Mouse (Mus musculus): ENCODE measurements around the gene Phrf1. TPM values are rescaled to one million over a fixed set of nuclear protein-coding genes. Genes with fewer than 3 reads are reported as not detected.

The Phrf1 gene
- polyA plus RNA-seq, 1 experiment = not detected

GRCm38 (mm10) chr7:141292583-141293388, 64.2 kb downstream of the Phrf1 start:
- Histone ChIP-seq H3K4me1 (ENCODE audit: control insufficient read depth, insufficient read depth, low read length) (peaks cover 24% of the 10 kb centered on the region), H3K27ac (ENCODE audit: insufficient read depth, low read depth, low read length) (no peak overlapping the region), H3K4me3 (ENCODE audit: insufficient read depth, low read depth, low read length) (no peak overlapping the region)
- TF ChIP-seq CTCF (IDR thresholded peaks at IDR 0.05; ENCODE audit: insufficient read depth, low read depth, low read length) (no peak), POLR2A (IDR thresholded peaks at IDR 0.05; ENCODE audit: insufficient read depth, low read depth, low read length) (no peak)
- 57% methylated on average over 15 of the region's 15 CpGs for WGBS

DNA sequence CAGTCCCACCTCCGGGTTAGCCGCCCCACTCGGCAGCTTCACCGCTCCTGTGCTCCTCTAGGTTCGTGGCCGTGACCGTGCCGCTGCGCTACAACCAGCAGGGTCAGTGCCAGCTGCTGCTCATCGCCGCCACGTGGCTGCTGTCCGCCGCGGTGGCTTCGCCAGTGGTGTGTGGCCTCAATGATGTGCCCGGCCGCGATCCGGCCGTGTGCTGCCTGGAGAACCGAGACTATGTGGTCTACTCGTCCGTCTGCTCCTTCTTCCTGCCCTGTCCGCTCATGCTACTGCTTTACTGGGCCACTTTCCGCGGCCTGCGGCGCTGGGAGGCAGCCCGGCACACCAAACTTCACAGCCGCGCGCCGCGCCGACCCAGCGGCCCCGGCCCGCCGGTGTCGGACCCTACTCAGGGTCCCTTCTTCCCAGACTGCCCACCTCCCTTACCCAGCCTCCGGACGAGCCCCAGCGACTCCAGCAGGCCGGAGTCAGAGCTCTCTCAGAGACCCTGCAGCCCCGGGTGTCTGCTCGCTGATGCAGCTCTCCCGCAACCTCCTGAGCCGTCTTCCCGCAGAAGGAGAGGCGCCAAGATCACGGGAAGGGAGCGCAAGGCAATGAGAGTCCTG, 65.4 kb downstream of the Phrf1 start:
- H3K4me3 ChIP-seq (ENCODE audit: insufficient read depth, low read depth, low read length) = peak overlapping the region; percentile 9
- peaks cover 24% of the 10 kb centered on the region for H3K4me1 ChIP-seq (ENCODE audit: control insufficient read depth, insufficient read depth, low read length)
- WGBS = 1% methylated on average over 53 of the region's 53 CpGs
- H3K27ac ChIP-seq (ENCODE audit: insufficient read depth, low read depth, low read length) = no peak overlapping the region
- TF ChIP-seq POLR2A (IDR thresholded peaks at IDR 0.05; ENCODE audit: insufficient read depth, low read depth, low read length) (no peak), CTCF (IDR thresholded peaks at IDR 0.05; ENCODE audit: insufficient read depth, low read depth, low read length) (no peak)

- TF ChIP-seq POLR2A (IDR thresholded peaks at IDR 0.05; ENCODE audit: insufficient read depth, low read depth, low read length) = no peak
- TF ChIP-seq CTCF (IDR thresholded peaks at IDR 0.05; ENCODE audit: insufficient read depth, low read depth, low read length) = no peak
- Histone ChIP-seq H3K27ac (ENCODE audit: insufficient read depth, low read depth, low read length) (no peak overlapping the region), H3K4me3 (ENCODE audit: insufficient read depth, low read depth, low read length) (no peak overlapping the region), H3K4me1 (ENCODE audit: control insufficient read depth, insufficient read depth, low read length) (peaks cover 24% of the 10 kb centered on the region)
- WGBS = 8% methylated on average over 22 of the region's 22 CpGs
Observed at GRCm38 (mm10) chr7:141294479-141294878, 65.9 kb downstream of the Phrf1 start.

DNA sequence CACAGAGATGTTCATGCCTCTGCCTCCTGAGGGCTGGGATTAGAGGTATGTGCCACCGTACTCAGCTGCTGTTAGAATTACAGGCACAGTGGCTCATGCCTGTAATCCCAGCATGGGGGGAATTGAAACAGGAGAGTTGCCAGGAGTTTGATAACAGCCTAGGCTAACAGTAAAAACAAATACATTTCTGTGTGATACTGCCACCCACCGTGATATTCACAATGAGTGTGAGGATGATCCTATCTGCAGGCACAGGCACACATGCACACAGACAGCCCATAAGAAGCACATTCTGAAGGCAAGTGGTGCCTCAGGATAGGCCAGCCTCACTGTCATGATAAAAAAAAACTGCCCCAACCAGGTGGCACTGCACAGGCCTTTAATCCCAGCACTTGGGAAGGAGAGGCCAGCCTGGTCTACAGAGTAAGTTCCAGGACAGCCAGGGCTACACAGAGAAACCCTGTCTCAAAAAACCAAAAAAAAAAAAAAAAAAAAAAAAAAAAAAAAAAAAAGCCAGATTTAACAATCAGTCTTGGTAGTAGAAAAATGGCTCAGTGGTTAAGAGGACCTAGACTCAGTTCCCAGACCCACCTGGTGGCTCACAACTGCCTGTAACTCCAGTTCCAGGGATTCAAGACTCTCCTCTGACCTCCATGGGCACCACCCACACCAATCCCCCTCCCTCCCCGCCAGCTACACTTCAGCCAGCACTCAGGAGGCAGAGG, 69.5 kb downstream of the Phrf1 start:
- Histone ChIP-seq H3K27ac (ENCODE audit: insufficient read depth, low read depth, low read length) (no peak overlapping the region), H3K4me1 (ENCODE audit: control insufficient read depth, insufficient read depth, low read length) (peaks cover 12% of the 10 kb centered on the region), H3K4me3 (ENCODE audit: insufficient read depth, low read depth, low read length) (no peak overlapping the region)
- TF ChIP-seq CTCF (IDR thresholded peaks at IDR 0.05; ENCODE audit: insufficient read depth, low read depth, low read length) (no peak), POLR2A (IDR thresholded peaks at IDR 0.05; ENCODE audit: insufficient read depth, low read depth, low read length) (no peak)
- WGBS = 60% methylated on average over 3 of the region's 3 CpGs

- no peak overlapping the region for H3K27ac ChIP-seq (ENCODE audit: insufficient read depth, low read depth, low read length)
- H3K4me1 ChIP-seq (ENCODE audit: control insufficient read depth, insufficient read depth, low read length) = peaks cover 4% of the 10 kb centered on the region
- TF ChIP-seq POLR2A (IDR thresholded peaks at IDR 0.05; ENCODE audit: insufficient read depth, low read depth, low read length) (no peak), CTCF (IDR thresholded peaks at IDR 0.05; ENCODE audit: insufficient read depth, low read depth, low read length) (no peak)
- H3K4me3 ChIP-seq (ENCODE audit: insufficient read depth, low read depth, low read length) = no peak overlapping the region
- WGBS = 90% methylated on average over 8 of the region's 8 CpGs
Observed at GRCm38 (mm10) chr7:141299175-141299574, 70.6 kb downstream of the Phrf1 start.

GRCm38 (mm10) chr7:141301386-141301785, 72.8 kb downstream of the Phrf1 start:
- WGBS = 96% methylated on average over 9 of the region's 9 CpGs
- H3K27ac ChIP-seq (ENCODE audit: insufficient read depth, low read depth, low read length) = no peak overlapping the region
- no peaks in the 10 kb centered on the region for H3K4me1 ChIP-seq (ENCODE audit: control insufficient read depth, insufficient read depth, low read length)
- H3K4me3 ChIP-seq (ENCODE audit: insufficient read depth, low read depth, low read length) = no peak overlapping the region
- TF ChIP-seq POLR2A (IDR thresholded peaks at IDR 0.05; ENCODE audit: insufficient read depth, low read depth, low read length) (no peak), CTCF (IDR thresholded peaks at IDR 0.05; ENCODE audit: insufficient read depth, low read depth, low read length) (no peak)

- Histone ChIP-seq H3K27ac (ENCODE audit: insufficient read depth, low read depth, low read length) (no peak overlapping the region), H3K4me1 (ENCODE audit: control insufficient read depth, insufficient read depth, low read length) (no peaks in the 10 kb centered on the region), H3K4me3 (ENCODE audit: insufficient read depth, low read depth, low read length) (no peak overlapping the region)
- TF ChIP-seq CTCF (IDR thresholded peaks at IDR 0.05; ENCODE audit: insufficient read depth, low read depth, low read length) = no peak
- no peak for TF ChIP-seq POLR2A (IDR thresholded peaks at IDR 0.05; ENCODE audit: insufficient read depth, low read depth, low read length)
- WGBS = 63% methylated on average over 1 of the region's 1 CpGs
Observed at GRCm38 (mm10) chr7:141302702-141303268, 74.2 kb downstream of the Phrf1 start.

GRCm38 (mm10) chr7:141304537-141304936, 76.0 kb downstream of the Phrf1 start:
- Histone ChIP-seq H3K4me3 (ENCODE audit: insufficient read depth, low read depth, low read length) (no peak overlapping the region), H3K27ac (ENCODE audit: insufficient read depth, low read depth, low read length) (no peak overlapping the region), H3K4me1 (ENCODE audit: control insufficient read depth, insufficient read depth, low read length) (no peaks in the 10 kb centered on the region)
- 89% methylated on average over 4 of the region's 4 CpGs for WGBS
- TF ChIP-seq POLR2A (IDR thresholded peaks at IDR 0.05; ENCODE audit: insufficient read depth, low read depth, low read length) (no peak), CTCF (IDR thresholded peaks at IDR 0.05; ENCODE audit: insufficient read depth, low read depth, low read length) (no peak)

Other genes with a start within 250 kb of the Phrf1 start
- gene Ifitm3, start 218.0 kb upstream of the Phrf1 start, polyA plus RNA-seq (2012; ENCODE audit: insufficient read depth, insufficient read length, low replicate concordance, missing spikeins) = not detected in 2 replicates
- gene Ifitm6, start 210.9 kb upstream of the Phrf1 start, polyA plus RNA-seq (2012; ENCODE audit: insufficient read depth, insufficient read length, low replicate concordance, missing spikeins) = not detected in 2 replicates
- gene Gm17387, start 199.7 kb upstream of the Phrf1 start, polyA plus RNA-seq (2012; ENCODE audit: insufficient read depth, insufficient read length, low replicate concordance, missing spikeins) = not detected in 2 replicates
- gene B4galnt4, start 167.7 kb upstream of the Phrf1 start, polyA plus RNA-seq (2012; ENCODE audit: insufficient read depth, insufficient read length, low replicate concordance, missing spikeins) = not detected in 2 replicates
- not detected in 2 replicates for gene Pkp3, start 150.6 kb upstream of the Phrf1 start, polyA plus RNA-seq (2012; ENCODE audit: insufficient read depth, insufficient read length, low replicate concordance, missing spikeins)
- not detected in 2 replicates for gene Sigirr, start 128.2 kb upstream of the Phrf1 start, polyA plus RNA-seq (2012; ENCODE audit: insufficient read depth, insufficient read length, low replicate concordance, missing spikeins)
- not detected in 2 replicates for gene Ano9, start 111.0 kb upstream of the Phrf1 start, polyA plus RNA-seq (2012; ENCODE audit: insufficient read depth, insufficient read length, low replicate concordance, missing spikeins)
- gene Ptdss2, start 106.4 kb upstream of the Phrf1 start, polyA plus RNA-seq (2012; ENCODE audit: insufficient read depth, insufficient read length, low replicate concordance, missing spikeins) = not detected in 2 replicates
- gene Rnh1, start 55.9 kb upstream of the Phrf1 start, polyA plus RNA-seq (2012; ENCODE audit: insufficient read depth, insufficient read length, low replicate concordance, missing spikeins) = not detected in 2 replicates
- not detected in 2 replicates for gene Hras, start 34.8 kb upstream of the Phrf1 start, polyA plus RNA-seq (2012; ENCODE audit: insufficient read depth, insufficient read length, low replicate concordance, missing spikeins)
- not detected in 2 replicates for gene Lrrc56, start 34.6 kb upstream of the Phrf1 start, polyA plus RNA-seq (2012; ENCODE audit: insufficient read depth, insufficient read length, low replicate concordance, missing spikeins)
- not detected in 2 replicates for gene Lmntd2, start 14.7 kb upstream of the Phrf1 start, polyA plus RNA-seq (2012; ENCODE audit: insufficient read depth, insufficient read length, low replicate concordance, missing spikeins)
- not detected in 2 replicates for gene Rassf7, start 12.9 kb upstream of the Phrf1 start, polyA plus RNA-seq (2012; ENCODE audit: insufficient read depth, insufficient read length, low replicate concordance, missing spikeins)
- not detected in 2 replicates for gene Irf7, start 37.7 kb downstream of the Phrf1 start, polyA plus RNA-seq (2012; ENCODE audit: insufficient read depth, insufficient read length, low replicate concordance, missing spikeins)
- not detected in 2 replicates for gene Cdhr5, start 48.0 kb downstream of the Phrf1 start, polyA plus RNA-seq (2012; ENCODE audit: insufficient read depth, insufficient read length, low replicate concordance, missing spikeins)
- gene Sct, start 50.3 kb downstream of the Phrf1 start, polyA plus RNA-seq (2012; ENCODE audit: insufficient read depth, insufficient read length, low replicate concordance, missing spikeins) = not detected in 2 replicates
- not detected in 2 replicates for gene Drd4, start 63.2 kb downstream of the Phrf1 start, polyA plus RNA-seq (2012; ENCODE audit: insufficient read depth, insufficient read length, low replicate concordance, missing spikeins)
- not detected in 2 replicates for gene Deaf1, start 98.9 kb downstream of the Phrf1 start, polyA plus RNA-seq (2012; ENCODE audit: insufficient read depth, insufficient read length, low replicate concordance, missing spikeins)
- not detected in 2 replicates for gene Tmem80, start 99.0 kb downstream of the Phrf1 start, polyA plus RNA-seq (2012; ENCODE audit: insufficient read depth, insufficient read length, low replicate concordance, missing spikeins)
- gene Eps8l2, start 110.1 kb downstream of the Phrf1 start, polyA plus RNA-seq (2012; ENCODE audit: insufficient read depth, insufficient read length, low replicate concordance, missing spikeins) = not detected in 2 replicates
- not detected in 2 replicates for gene Taldo1, start 163.4 kb downstream of the Phrf1 start, polyA plus RNA-seq (2012; ENCODE audit: insufficient read depth, insufficient read length, low replicate concordance, missing spikeins)
- gene Gatd1, start 185.4 kb downstream of the Phrf1 start, polyA plus RNA-seq (2012; ENCODE audit: insufficient read depth, insufficient read length, low replicate concordance, missing spikeins) = not detected in 2 replicates
- gene Cend1, start 200.7 kb downstream of the Phrf1 start, polyA plus RNA-seq (2012; ENCODE audit: insufficient read depth, insufficient read length, low replicate concordance, missing spikeins) = 518 TPM in 1 of 2 replicates, not detected in the other
- not detected in 2 replicates for gene Slc25a22, start 209.1 kb downstream of the Phrf1 start, polyA plus RNA-seq (2012; ENCODE audit: insufficient read depth, insufficient read length, low replicate concordance, missing spikeins)
- gene Pidd1, start 215.2 kb downstream of the Phrf1 start, polyA plus RNA-seq (2012; ENCODE audit: insufficient read depth, insufficient read length, low replicate concordance, missing spikeins) = not detected in 2 replicates
- 977 TPM in 1 of 2 replicates, not detected in the other for gene Rplp2, start 218.6 kb downstream of the Phrf1 start, polyA plus RNA-seq (2012; ENCODE audit: insufficient read depth, insufficient read length, low replicate concordance, missing spikeins)
- gene Pnpla2, start 226.4 kb downstream of the Phrf1 start, polyA plus RNA-seq (2012; ENCODE audit: insufficient read depth, insufficient read length, low replicate concordance, missing spikeins) = not detected in 2 replicates
- gene Cracr2b, start 232.3 kb downstream of the Phrf1 start, polyA plus RNA-seq (2012; ENCODE audit: insufficient read depth, insufficient read length, low replicate concordance, missing spikeins) = not detected in 2 replicates
- gene Cd151, start 238.6 kb downstream of the Phrf1 start, polyA plus RNA-seq (2012; ENCODE audit: insufficient read depth, insufficient read length, low replicate concordance, missing spikeins) = not detected in 2 replicates
- gene Polr2l, start 246.3 kb downstream of the Phrf1 start, polyA plus RNA-seq (2012; ENCODE audit: insufficient read depth, insufficient read length, low replicate concordance, missing spikeins) = not detected in 2 replicates
- gene Tspan4, start 246.5 kb downstream of the Phrf1 start, polyA plus RNA-seq (2012; ENCODE audit: insufficient read depth, insufficient read length, low replicate concordance, missing spikeins) = not detected in 2 replicates